Mouse (Mus musculus) CH12.LX (cell line): ENCODE measurements around the gene Apopt1. TPM values are rescaled to one million over a fixed set of nuclear protein-coding genes. Genes with fewer than 3 reads are reported as not detected.

Experiments used
- DNase-seq: peaks from one replicate; pipeline ENCODE4 v3.0.0-alpha.2; 2013; ENCODE audit errors: extremely low read depth
- H3K27ac ChIP-seq: 2 replicates; pipeline ENCODE4 v1.5.1; 2012; ENCODE audit warnings: low read depth, mild to moderate bottlenecking, control low read depth, moderate library complexity; ENCODE audit not compliant: insufficient read depth
- H3K27me3 ChIP-seq: replicated peaks from 2 replicates; pipeline ENCODE3; 2012; ENCODE audit warnings: inconsistent platforms
- H3K36me3 ChIP-seq, 2 experiments: replicated peaks in 1 of 2; 2 replicates each; pipeline versions ENCODE3 to v1.6.1; 2012; ENCODE audit warnings: inconsistent platforms in 1 of 2, low read length in 1 of 2, mild to moderate bottlenecking in 1 of 2, mixed read lengths in 1 of 2, moderate library complexity in 1 of 2; ENCODE audit not compliant: control insufficient read depth in 1 of 2, insufficient read depth in 1 of 2
- H3K4me1 ChIP-seq, 2 experiments: 2 replicates each; pipeline ENCODE4 v1.6.1; 2012; ENCODE audit warnings: inconsistent platforms in 1 of 2, moderate library complexity in 1 of 2; ENCODE audit not compliant: insufficient read depth in 2 of 2, control insufficient read depth in 1 of 2
- H3K4me2 ChIP-seq: 2 replicates; pipeline ENCODE4 v1.6.1; 2012; ENCODE audit warnings: low read depth, mild to moderate bottlenecking, control low read depth; ENCODE audit not compliant: poor library complexity, insufficient read depth, severe bottlenecking
- H3K4me3 ChIP-seq, 3 experiments: fragments of 150-350 bp in 1 of 3; sonication (generic) in 1 of 3; replicated peaks in 1 of 3; 2 replicates each; pipeline versions ENCODE3 to v1.5.1; 2011 to 2012; ENCODE audit warnings: low read depth in 2 of 3, low read length in 2 of 3, mild to moderate bottlenecking in 2 of 3, moderate library complexity in 2 of 3, control low read depth in 1 of 3, improper control_type of control experiment in 1 of 3, inconsistent platforms in 1 of 3, mixed read lengths in 1 of 3; ENCODE audit not compliant: poor library complexity in 1 of 3
- H3K79me2 ChIP-seq: replicated peaks from 2 replicates; pipeline ENCODE4 v1.6.1; 2012; ENCODE audit warnings: mild to moderate bottlenecking, moderate library complexity; ENCODE audit not compliant: control insufficient read depth, poor library complexity, insufficient read depth, severe bottlenecking; ENCODE audit errors: extremely low read depth
- H3K9ac ChIP-seq: 2 replicates; pipeline ENCODE4 v1.6.1; 2012; ENCODE audit warnings: low read depth, mild to moderate bottlenecking, control low read depth, moderate library complexity; ENCODE audit not compliant: insufficient read depth
- H3K9me3 ChIP-seq: replicated peaks from 2 replicates; pipeline ENCODE3; 2012; ENCODE audit warnings: low read length, inconsistent platforms, mixed read lengths
- CTCF ChIP-seq, 2 experiments: IDR thresholded peaks in 1 of 2; conservative IDR thresholded peaks in 1 of 2; 2 replicates each; pipeline ENCODE4 v1.5.1; 2011 to 2012; ENCODE audit warnings: low read depth in 2 of 2, low read length in 2 of 2, improper control_type of control experiment in 1 of 2, inconsistent platforms in 1 of 2, mild to moderate bottlenecking in 1 of 2, moderate library complexity in 1 of 2
- ELF1 ChIP-seq: IDR thresholded peaks from 2 replicates; pipeline ENCODE4 v1.6.1; 2014; ENCODE audit warnings: low read depth, mild to moderate bottlenecking, inconsistent platforms, low read length, improper control_type of control experiment
- EP300 ChIP-seq: IDR thresholded peaks from 2 replicates; pipeline ENCODE4 v1.6.1; 2011; ENCODE audit warnings: low read length, improper control_type of control experiment
- ETS1 ChIP-seq: conservative IDR thresholded peaks from 2 replicates; pipeline ENCODE4 v1.6.1; 2012; ENCODE audit warnings: low read depth, mild to moderate bottlenecking, inconsistent platforms, low read length, improper control_type of control experiment, moderate library complexity
- HCFC1 ChIP-seq: IDR thresholded peaks from 2 replicates; pipeline ENCODE4 v1.6.1; 2012; ENCODE audit warnings: low read depth, mild to moderate bottlenecking, inconsistent platforms, low read length, improper control_type of control experiment
- JUND ChIP-seq: conservative IDR thresholded peaks from 2 replicates; pipeline ENCODE4 v1.6.1; 2011; ENCODE audit warnings: low read depth, low read length, improper control_type of control experiment
- MAX ChIP-seq: IDR thresholded peaks from 2 replicates; pipeline ENCODE4 v1.6.1; 2011; ENCODE audit warnings: low read length, improper control_type of control experiment
- MXI1 ChIP-seq: IDR thresholded peaks from 2 replicates; pipeline ENCODE4 v1.6.1; 2011; ENCODE audit warnings: mild to moderate bottlenecking, low read depth, low read length, improper control_type of control experiment
- MYC ChIP-seq: IDR thresholded peaks from 2 replicates; pipeline ENCODE4 v1.6.1; 2011; ENCODE audit warnings: low read depth, mild to moderate bottlenecking, improper control_type of control experiment, low read length
- POLR2A ChIP-seq: IDR thresholded peaks from 2 replicates; pipeline ENCODE4 v1.6.1; 2011; ENCODE audit warnings: low read depth, mild to moderate bottlenecking, improper control_type of control experiment, low read length
- RCOR1 ChIP-seq: conservative IDR thresholded peaks from 2 replicates; pipeline ENCODE4 v1.6.1; 2012; ENCODE audit warnings: low read depth, mild to moderate bottlenecking, inconsistent platforms, low read length, improper control_type of control experiment
- SIN3A ChIP-seq: IDR thresholded peaks from 2 replicates; pipeline ENCODE4 v1.6.1; 2012; ENCODE audit warnings: low read length, improper control_type of control experiment, inconsistent platforms
- SMC3 ChIP-seq: IDR thresholded peaks from 2 replicates; pipeline ENCODE4 v1.6.1; 2011; ENCODE audit warnings: low read depth, low read length, improper control_type of control experiment
- TBP ChIP-seq: conservative IDR thresholded peaks from 2 replicates; pipeline ENCODE4 v1.6.1; 2011; ENCODE audit warnings: low read depth, low read length, improper control_type of control experiment
- UBTF ChIP-seq: IDR thresholded peaks from 2 replicates; pipeline ENCODE4 v1.6.1; 2012; ENCODE audit warnings: low read depth, mild to moderate bottlenecking, inconsistent platforms, low read length, improper control_type of control experiment, moderate library complexity
- ZC3H11A ChIP-seq: IDR thresholded peaks from 2 replicates; pipeline ENCODE4 v1.6.1; 2012; ENCODE audit warnings: low read depth, mild to moderate bottlenecking, inconsistent platforms, low read length, improper control_type of control experiment
- ZMIZ1 ChIP-seq: IDR thresholded peaks from 2 replicates; pipeline ENCODE4 v1.6.1; 2012; ENCODE audit warnings: low read depth, mild to moderate bottlenecking, inconsistent platforms, low read length, improper control_type of control experiment
- dilution Hi-C: fragments of 300-500 bp; cut with MboI; formaldehyde crosslinking; loops from 2 replicates; pipeline ENCODE4 v1.14.3; 2020; ENCODE audit warnings: low sequenced_read_pairs; ENCODE audit not compliant: extremely low pct_unique_long_range_greater_than_20kb, extremely low pct_ligation_motif_present
- in situ Hi-C: fragments of 300-500 bp; cut with MboI; formaldehyde crosslinking; loops from 3 replicates; pipeline ENCODE4 v1.14.3; 2019; ENCODE audit warnings: low sequenced_read_pairs, low pct_ligation_motif_present, low pct_unique_long_range_greater_than_20kb, mixed read lengths
- polyA plus RNA-seq: library from polyadenylated mRNA; unstranded; fragments of >175 nt; gene quantifications from 2 replicates; pipeline ENCODE4 v1.2.1, GENCODE M21; 2012; ENCODE audit warnings: low read depth; ENCODE audit not compliant: insufficient read length
- total RNA-seq, 2 experiments: library from RNA; depleted of rRNA; stranded (reverse); fragments of 300-350 nt in 1 of 2; fragments of >200 nt in 1 of 2; gene quantifications; 2 replicates each; pipeline ENCODE4 v1.2.3; 2012 to 2014

Apopt1 gene
- total and polyA plus RNA-seq, 3 experiments, result 36.0 to 49.1 (median 43.6) TPM

DNA sequence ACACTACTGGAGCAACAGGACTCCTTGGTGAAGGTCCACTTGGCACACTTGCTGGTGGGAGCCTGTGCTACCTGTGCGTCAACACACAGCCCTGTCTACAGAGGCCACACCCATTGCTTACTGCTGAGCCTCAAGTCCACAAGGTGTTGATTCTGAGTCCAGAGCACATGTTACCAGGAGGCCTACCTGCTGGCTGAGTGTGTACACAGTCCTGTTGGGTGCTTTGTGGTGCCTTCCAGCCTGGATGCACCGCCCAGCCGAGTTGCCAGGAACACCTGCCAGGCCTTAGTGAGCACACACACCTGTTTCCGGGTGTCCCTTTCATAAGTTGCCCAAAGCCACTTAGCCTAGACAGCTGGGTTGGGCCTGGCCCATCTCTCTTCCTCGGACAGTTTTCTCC, 90.5 kb downstream of the Apopt1 start:
- Histone ChIP-seq H3K4me3 (no peak overlapping the region), H3K9ac (no peak overlapping the region), H3K36me3 (peaks cover 79 to 95% of the 10 kb centered on the region in 2 experiments), H3K27me3 (no peaks in the 10 kb centered on the region), H3K79me2 (no peaks in the 10 kb centered on the region), H3K4me2 (no peak overlapping the region), H3K27ac (no peak overlapping the region), H3K4me1 (peaks cover 4 to 21% of the 10 kb centered on the region in 2 experiments; a peak in 3 of 4 replicates), H3K9me3 (no peaks in the 10 kb centered on the region)
- DNase-seq, result no peak
- TF ChIP-seq CTCF (conservative IDR thresholded peaks at IDR 0.05 in 1 of 2, IDR thresholded peaks at IDR 0.05 in 1 of 2; ENCODE audit: low read depth in 2 of 2, low read length in 2 of 2) (no peak), UBTF (no peak), JUND (no peak), RCOR1 (no peak), ELF1 (no peak), ZC3H11A (no peak), TBP (no peak), SMC3 (no peak), ZMIZ1 (no peak), HCFC1 (no peak), MAX (no peak), SIN3A (no peak), POLR2A (no peak), ETS1 (no peak), MYC (no peak), MXI1 (no peak), EP300 (no peak)
- in situ Hi-C loops, result no loop called here
- dilution Hi-C loops, result no loop called here

Other genes starting within 250 kb of the Apopt1 start
- gene Gm266, start 227.4 kb upstream of the Apopt1 start, total RNA-seq (2012; rRNA removed), result not detected in 2 replicates
- gene Gm266, start 227.4 kb upstream of the Apopt1 start, total RNA-seq (2014; rRNA removed), result not detected in 2 replicates
- gene Gm266, start 227.4 kb upstream of the Apopt1 start, polyA plus RNA-seq, result not detected in 2 replicates
- gene Eif5, start 175.2 kb upstream of the Apopt1 start, total RNA-seq (2012; rRNA removed), result 118 and 129 TPM in 2 replicates
- 156 and 182 TPM in 2 replicates for gene Eif5, start 175.2 kb upstream of the Apopt1 start, total RNA-seq (2014; rRNA removed)
- 282 and 284 TPM in 2 replicates for gene Eif5, start 175.2 kb upstream of the Apopt1 start, polyA plus RNA-seq
- gene Mark3, start 138.7 kb upstream of the Apopt1 start, total RNA-seq (2012; rRNA removed), result 40.2 and 43.7 TPM in 2 replicates
- 51.2 and 58.7 TPM in 2 replicates for gene Mark3, start 138.7 kb upstream of the Apopt1 start, total RNA-seq (2014; rRNA removed)
- 34.3 and 40.7 TPM in 2 replicates for gene Mark3, start 138.7 kb upstream of the Apopt1 start, polyA plus RNA-seq
- 3.2 and 3.7 TPM in 2 replicates for gene Ckb, start 40.9 kb upstream of the Apopt1 start, total RNA-seq (2012; rRNA removed)
- gene Ckb, start 40.9 kb upstream of the Apopt1 start, total RNA-seq (2014; rRNA removed), result not detected in 2 replicates
- 0.27 and 0.54 TPM in 2 replicates for gene Ckb, start 40.9 kb upstream of the Apopt1 start, polyA plus RNA-seq
- gene Trmt61a, start 35.2 kb upstream of the Apopt1 start, total RNA-seq (2012; rRNA removed), result 37.4 and 55.0 TPM in 2 replicates
- 21.8 and 23.3 TPM in 2 replicates for gene Trmt61a, start 35.2 kb upstream of the Apopt1 start, total RNA-seq (2014; rRNA removed)
- 34.1 and 35.5 TPM in 2 replicates for gene Trmt61a, start 35.2 kb upstream of the Apopt1 start, polyA plus RNA-seq
- gene Bag5, start within 50 bp of the Apopt1 start, total RNA-seq (2012; rRNA removed), result 24.1 and 26.9 TPM in 2 replicates
- 25.6 and 27.9 TPM in 2 replicates for gene Bag5, start within 50 bp of the Apopt1 start, total RNA-seq (2014; rRNA removed)
- 27.9 and 29.2 TPM in 2 replicates for gene Bag5, start within 50 bp of the Apopt1 start, polyA plus RNA-seq
- 45.2 and 55.1 TPM in 2 replicates for gene Klc1, start 45.6 kb downstream of the Apopt1 start, total RNA-seq (2012; rRNA removed)
- gene Klc1, start 45.6 kb downstream of the Apopt1 start, total RNA-seq (2014; rRNA removed), result 44.4 and 45.6 TPM in 2 replicates
- gene Klc1, start 45.6 kb downstream of the Apopt1 start, polyA plus RNA-seq, result 77.0 and 116 TPM in 2 replicates
- 16.3 and 21.8 TPM in 2 replicates for gene Xrcc3, start 100.6 kb downstream of the Apopt1 start, total RNA-seq (2012; rRNA removed)
- gene Xrcc3, start 100.6 kb downstream of the Apopt1 start, total RNA-seq (2014; rRNA removed), result 7.4 and 11.8 TPM in 2 replicates
- 12.9 and 13.3 TPM in 2 replicates for gene Xrcc3, start 100.6 kb downstream of the Apopt1 start, polyA plus RNA-seq
- 5.9 and 8.4 TPM in 2 replicates for gene Zfyve21, start 100.9 kb downstream of the Apopt1 start, total RNA-seq (2012; rRNA removed)
- gene Zfyve21, start 100.9 kb downstream of the Apopt1 start, total RNA-seq (2014; rRNA removed), result 6.3 and 7.6 TPM in 2 replicates
- gene Zfyve21, start 100.9 kb downstream of the Apopt1 start, polyA plus RNA-seq, result 3.3 and 4.1 TPM in 2 replicates
- gene Ppp1r13b, start 194.8 kb downstream of the Apopt1 start, total RNA-seq (2012; rRNA removed), result 0.64 and 0.76 TPM in 2 replicates
- gene Ppp1r13b, start 194.8 kb downstream of the Apopt1 start, total RNA-seq (2014; rRNA removed), result 0.34 and 0.42 TPM in 2 replicates
- gene Ppp1r13b, start 194.8 kb downstream of the Apopt1 start, polyA plus RNA-seq, result 1.3 and 2.0 TPM in 2 replicates